Mouse (Mus musculus) cerebellum, postnatal 14 days (tissue): ENCODE measurements at regions not wholly inside any gene's neighbourhood (a gene's known extent, or its start where the extent isn't known, plus 50 kb on each side); places are given as distances from the start of the nearest gene placed in this dataset.

Experiments
- DNase-seq, 2 experiments: peaks; one replicate each; pipeline ENCODE4 v3.0.0; 2021; ENCODE audit warnings: mixed read lengths in 2 of 2

DNA sequence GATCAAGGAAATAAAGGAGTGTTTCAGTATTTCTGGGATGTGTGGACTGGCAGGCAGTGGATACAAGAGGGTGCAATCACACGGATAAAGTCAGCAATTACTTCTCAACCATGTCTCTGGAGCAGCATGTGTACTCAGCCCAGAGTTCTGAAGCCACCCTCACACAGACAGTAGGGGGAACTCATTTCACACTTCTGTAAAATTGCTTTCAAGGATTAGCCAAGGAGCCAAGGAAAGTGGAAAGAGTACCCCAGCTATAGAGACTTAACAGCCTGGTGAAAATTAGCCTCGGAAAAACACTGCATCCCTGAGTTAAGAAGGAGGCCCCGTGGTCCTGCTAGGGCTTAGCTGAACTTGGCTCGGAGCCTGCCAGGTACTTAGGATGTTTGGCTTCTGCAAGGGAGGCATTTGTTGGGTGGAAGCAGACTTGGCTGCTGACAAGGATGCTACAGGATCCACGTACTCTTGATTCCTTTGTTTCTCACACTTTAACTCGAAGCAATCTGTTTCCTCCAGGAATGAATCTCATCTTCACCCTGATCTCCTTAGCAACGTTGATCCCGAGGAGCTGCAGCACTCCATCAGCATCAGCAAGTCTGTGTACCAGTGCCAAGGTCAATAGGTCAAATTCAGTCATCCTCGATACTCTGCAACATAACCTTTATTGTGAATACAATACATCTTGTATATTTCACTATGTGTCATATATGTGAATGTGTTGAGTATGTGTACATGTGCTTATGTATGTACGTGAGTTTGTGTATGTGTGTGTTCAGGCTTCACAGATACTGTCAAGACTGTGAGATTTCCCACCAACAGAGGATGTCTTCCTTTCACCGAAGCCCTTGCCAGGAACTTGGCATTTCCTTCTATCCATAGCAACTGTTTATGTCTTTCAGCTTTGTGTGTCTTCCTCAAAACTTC lies 326.8 kb downstream of the 1700129C05Rik start:
- peak; percentile 11 to 23 for DNase-seq

DNA sequence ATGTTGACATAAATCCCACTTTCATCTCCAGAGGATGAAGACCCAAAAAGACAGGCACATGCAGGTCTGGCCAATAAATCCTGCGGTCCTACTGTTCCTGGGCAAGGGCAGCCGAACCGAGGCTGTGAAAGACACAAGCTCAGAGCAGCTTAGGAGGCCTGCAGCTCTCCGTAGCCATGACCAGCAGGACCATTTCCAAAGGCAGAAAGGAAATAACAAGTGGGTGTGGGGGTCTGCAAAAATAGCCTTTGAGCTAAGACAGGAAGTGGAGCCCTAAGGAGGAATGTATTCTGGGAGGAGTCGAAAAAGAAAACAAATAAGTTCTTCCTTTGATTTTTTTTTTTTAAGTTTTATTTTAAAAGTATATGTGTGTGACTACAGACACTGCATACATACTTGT lies 330.1 kb downstream of the 1700129C05Rik start:
- DNase-seq = no peak

DNA sequence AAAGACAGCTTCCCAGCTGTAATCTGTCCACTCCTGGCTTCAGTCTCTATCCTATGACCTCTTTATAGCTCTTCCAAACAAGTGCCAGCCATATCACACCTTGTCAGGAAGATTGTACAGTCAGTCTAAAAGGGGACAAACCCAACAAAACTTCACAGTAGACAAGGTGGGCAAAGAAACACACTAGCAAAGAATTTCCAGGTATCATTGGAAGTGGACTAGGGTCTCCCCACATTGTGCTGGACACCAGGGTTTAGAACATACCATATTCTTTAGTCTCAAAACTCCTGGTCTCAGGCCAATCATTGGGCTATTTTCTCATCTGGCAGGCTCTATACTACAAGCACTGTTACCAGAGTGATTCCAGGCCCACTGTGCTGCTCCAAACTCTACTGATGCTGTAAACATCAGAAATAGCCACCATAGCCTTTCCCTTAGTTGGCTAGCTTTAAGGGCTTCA lies 341.3 kb downstream of the 1700129C05Rik start:
- no peak for DNase-seq

GRCm38 (mm10) chr14:58788190-58788945 lies 354.3 kb downstream of the 1700129C05Rik start:
- DNase-seq = peak in 1 of 2 experiments; percentile 5

DNA sequence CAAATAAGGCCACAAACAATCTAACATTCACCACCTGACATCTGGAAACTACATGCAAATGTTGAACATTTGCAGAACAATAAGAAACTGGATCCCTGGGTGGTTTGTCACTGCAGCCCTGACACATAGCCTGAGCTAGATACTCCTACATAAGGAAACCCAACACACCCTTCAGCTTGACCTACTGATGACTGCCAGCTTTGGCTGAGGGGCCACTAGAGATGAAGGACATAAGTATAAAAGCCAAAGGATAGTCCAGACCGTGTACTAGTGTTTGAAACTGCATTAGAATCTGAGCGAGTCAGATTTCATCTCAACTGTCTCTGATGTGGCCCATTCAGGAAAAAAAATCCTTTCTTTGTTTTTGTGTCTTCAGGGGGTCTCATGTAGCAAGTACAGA lies 355.1 kb downstream of the 1700129C05Rik start:
- peak; percentile 13 to 40 for DNase-seq

DNA sequence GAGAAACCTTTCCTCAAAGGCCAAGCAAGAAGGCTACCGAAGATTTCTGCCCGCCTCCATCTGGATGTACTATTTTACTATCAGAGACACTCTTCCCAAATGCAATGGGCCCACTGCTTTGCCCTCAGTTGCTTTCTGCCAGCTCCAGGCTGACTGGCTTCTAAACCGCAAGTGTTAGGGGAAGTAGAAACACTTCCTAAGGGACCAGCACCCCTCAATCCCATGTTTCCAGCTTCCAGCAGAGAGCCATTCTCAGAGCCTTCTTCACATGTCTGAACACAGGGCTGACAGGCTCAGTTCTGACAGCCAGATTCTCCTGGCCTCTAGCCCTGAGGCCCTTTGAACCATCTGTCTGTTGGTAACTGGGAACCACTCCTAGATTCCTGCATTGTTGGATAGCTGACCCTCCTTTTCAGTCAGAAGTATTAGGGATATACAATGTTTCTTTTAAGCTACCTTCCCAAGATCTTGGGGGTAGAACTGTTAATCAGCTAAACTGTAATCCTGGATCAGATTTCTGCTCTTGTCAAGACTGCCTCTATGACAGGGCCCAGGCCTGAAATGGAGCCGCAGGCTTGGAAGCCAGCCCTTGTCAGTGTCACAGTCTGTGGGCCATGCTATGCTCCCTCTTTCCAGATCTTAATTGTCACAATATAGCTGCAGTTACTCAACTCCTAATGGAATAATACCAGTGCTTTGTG lies 355.8 kb downstream of the 1700129C05Rik start:
- peak; percentile 86 to 93 for DNase-seq

DNA sequence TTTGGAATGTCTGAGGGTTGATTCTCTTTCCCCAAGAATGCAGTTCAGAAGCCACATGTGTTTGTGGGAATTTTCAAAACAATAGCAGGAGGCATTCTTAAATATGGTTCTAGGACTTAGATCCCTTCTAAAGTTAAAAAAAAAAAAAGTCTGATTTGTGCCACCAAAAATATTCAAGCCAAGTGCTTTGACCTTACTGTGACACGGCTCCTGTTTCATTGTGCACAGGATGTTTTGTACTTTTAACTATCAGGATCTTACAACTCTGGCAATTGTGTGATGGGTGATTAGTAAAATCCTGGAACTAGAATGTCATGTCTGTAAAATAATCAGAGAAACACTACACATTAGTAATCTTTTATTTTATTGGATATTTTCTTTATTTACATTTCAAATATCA lies 359.5 kb downstream of the 1700129C05Rik start:
- DNase-seq = no peak

DNA sequence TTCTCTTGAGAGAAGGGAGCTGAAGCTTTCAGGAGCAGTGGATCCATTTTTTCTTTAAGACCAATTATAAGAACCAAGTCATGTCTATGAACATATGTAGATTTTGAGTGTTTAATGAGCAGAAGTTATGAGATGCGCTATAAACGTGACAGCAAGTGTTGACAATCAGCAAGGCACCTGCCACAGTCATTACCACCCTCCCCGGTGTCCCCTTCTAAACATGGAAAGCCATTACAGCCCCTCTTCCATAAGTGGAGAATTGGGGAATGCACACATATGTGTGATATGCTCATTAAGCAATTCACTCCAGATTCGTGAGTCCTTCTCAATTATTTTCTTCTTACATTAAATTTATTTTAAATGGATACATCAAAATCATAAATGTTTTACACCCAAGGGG lies 362.4 kb downstream of the 1700129C05Rik start:
- no peak for DNase-seq

- DNase-seq = no peak
Measured at GRCm38 (mm10) chr14:58778675-58779074, 364.0 kb downstream of the 1700129C05Rik start.

DNA sequence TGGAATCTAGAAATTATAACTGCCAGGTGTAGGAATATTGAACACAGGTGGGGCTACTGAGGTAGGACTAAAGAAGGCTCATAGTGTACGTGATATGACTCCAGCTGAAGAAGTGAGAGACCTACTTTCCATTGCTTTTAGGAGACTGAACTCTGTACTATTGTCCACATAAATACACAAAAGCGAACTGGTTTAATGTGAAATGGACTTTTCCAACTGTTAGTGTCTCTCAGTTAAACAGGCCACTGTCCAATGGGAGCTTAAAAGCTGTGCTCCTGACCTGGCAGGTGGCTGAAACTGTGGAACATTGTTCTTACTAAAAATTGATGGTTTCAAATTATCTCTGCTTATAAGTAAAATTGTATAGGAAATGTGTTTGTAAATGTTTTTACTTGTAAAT lies 381.4 kb downstream of the 1700129C05Rik start:
- no peak for DNase-seq

DNA sequence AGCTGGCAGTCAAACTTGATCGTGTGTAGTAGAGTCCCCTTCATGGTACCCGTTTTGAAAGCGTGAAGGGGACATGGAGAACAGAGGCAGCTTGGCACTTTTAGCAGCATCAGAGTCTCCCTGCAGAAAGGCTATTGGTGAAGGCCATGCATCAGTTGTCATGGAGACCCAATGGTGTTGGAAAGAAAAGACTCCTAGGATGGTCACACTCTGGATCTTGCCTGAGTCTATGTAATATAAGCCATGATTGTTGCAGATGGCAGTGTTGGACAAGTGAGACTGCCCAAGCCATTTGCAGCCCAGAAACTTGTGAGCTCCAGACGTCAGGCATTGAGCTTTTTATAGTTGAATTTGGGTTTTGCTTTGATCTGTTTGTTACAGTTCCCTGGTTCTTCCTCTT lies 382.9 kb downstream of the 1700129C05Rik start:
- no peak for DNase-seq

GRCm38 (mm10) chr14:58753781-58754180 lies 388.9 kb downstream of the 1700129C05Rik start:
- DNase-seq = peak; percentile 39 to 50

GRCm38 (mm10) chr14:58753136-58753535 lies 389.6 kb downstream of the 1700129C05Rik start:
- DNase-seq = peak; percentile 40 to 58

DNA sequence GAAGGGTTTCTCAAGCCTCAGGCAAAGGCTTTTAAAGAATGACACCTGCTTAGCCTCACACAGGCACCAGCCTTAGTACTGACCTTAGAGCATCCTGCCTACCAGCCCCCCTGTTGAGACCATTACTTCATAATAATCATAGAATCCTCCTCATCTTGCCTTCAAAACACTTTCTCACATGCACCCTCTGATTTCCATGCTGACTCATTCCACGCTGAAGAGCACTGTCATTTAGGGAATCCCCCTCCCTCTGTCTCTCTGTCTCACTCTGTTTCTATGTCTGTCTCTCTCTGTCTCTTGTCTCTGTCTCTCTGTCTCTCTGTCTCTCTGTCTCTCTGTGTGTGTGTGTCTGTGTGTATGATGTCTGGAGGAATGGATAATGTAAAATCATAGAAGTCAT lies 416.3 kb downstream of the 1700129C05Rik start:
- DNase-seq = no peak

GRCm38 (mm10) chr14:58714856-58715255 lies 427.8 kb downstream of the 1700129C05Rik start:
- no peak for DNase-seq

DNA sequence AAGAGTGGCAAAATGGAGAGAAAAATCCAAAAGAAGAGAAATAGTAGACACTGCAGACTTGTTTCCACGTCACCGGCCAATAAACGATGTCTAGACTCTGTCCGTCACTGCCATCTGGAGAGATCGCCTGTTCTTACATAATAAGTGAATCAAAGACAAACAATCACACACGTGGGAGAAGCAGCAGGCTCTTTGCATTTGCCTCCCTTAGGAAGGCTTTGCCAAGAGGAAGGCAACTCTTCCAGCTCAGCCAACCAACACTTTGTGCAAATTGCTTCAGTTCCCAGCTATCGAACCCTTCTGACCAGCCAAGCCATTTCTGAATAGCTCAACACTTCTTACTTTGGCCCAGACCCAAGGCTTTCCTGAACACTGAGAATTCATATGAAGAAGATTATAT lies 432.8 kb downstream of the 1700129C05Rik start:
- peak; percentile 12 to 49 for DNase-seq

- DNase-seq = no peak
Measured at GRCm38 (mm10) chr14:58709281-58709680, 433.4 kb downstream of the 1700129C05Rik start.

DNA sequence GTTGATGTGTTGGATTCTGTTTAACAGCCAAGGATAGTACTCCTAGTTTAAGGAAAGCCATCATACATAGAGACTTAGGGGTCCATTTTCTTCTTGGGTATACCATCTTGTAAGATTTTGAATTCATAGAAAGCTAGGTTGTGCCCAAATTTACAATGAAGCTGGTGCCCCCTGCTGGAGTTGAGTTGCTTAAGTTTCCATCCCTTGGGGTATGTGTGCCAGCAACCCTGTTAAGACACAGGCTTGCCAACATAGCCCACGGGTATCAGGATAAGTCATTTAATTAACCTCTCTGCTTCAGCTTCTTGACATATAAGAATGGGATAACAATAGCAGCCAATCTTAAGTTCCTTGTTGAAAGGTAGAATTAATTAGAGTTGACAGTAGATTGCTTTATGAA lies 440.9 kb downstream of the 1700129C05Rik start:
- peak; percentile 64 to 74 for DNase-seq

DNA sequence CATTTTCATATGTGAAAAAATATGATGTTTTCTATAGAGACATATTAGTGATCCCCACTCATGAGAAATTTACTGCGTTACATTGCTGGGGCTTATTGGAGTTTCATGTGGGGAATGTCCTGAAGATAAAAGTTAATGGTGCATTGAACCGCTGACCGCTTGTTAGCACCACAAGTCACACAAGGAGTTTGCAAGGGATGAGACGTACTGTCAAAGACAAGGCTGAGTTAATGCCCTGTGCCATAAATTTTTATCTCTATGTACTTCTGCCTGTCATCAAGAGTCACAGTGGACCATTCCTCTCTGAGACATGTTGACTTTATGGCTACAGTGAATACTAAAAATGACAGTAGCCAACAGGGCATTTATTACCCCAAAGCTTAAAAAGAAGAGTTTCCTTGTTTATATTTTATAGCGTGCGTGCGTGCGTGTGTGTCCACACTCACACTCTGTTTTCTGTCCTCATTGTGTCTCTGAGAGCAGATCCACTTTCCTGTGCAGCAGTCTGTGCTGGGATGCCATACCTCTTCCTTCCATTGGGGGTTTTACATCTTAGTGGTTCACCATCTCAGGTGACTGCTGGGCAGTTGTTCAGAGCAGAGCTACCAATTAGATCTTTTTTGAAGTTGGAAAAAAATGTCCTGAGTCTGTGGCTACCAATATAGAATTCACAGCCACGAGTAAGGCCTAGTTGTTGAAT lies 451.4 kb downstream of the 1700129C05Rik start:
- no peak for DNase-seq

DNA sequence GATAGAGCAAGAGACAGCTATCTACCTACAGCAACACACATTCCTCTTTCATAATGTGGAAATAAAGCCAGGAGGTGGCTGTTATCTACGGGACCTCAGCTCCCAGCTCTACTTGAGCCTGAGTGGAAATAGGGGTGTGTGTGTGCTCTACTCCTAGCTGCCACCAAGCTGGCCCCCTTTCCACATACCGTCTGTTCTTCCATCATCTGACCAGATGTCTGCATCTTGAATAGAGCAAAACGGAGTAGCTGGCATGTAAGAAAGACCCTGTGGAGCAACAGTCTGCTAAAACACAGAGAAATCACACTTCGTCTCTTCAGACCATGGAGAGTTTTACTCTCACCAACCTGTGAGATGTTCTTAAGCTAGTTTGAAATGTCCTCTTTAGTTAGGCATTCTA lies 454.9 kb downstream of the 1700129C05Rik start:
- peak; percentile 28 to 38 for DNase-seq

- DNase-seq = peak in 1 of 2 experiments; percentile 51
Measured at GRCm38 (mm10) chr14:58678781-58679180, 463.9 kb downstream of the 1700129C05Rik start.

- DNase-seq = peak; percentile 17 to 47
Measured at GRCm38 (mm10) chr14:58678126-58678656, 464.5 kb downstream of the 1700129C05Rik start.
